Mouse (Mus musculus) kidney, postnatal 25 days (tissue): ENCODE data around the gene Wasf2.
A peak's percentile ranks its signal among the peaks of the same experiment; 100 is the strongest.

ENCODE experiments used
- DNase-seq, 2 experiments: peaks; one replicate each; pipeline ENCODE4 v3.0.0; 2021; ENCODE audit warnings: mixed read lengths in 2 of 2

Wasf2 gene

DNA sequence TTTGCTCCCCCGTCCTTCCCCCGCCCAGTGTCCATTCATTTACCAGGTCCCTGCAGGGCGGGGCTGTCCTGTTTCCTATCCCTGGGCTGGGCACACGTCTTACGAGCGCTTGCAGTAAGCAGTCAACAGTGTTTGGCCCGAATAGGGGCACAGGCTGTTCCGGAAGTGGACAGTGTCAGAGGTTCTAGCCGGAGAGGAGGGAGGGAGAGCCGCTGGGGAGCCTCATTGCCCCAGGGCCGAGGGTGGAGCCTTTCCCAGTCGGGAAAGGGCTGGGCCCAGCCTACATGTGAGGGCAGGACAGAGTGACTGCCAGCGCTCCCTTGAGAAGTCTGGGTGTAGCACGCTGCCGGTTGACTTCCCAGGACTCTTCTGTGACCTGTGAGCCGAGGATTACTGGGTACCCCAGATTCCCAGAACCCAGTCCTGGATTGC is 110.2 kb downstream of the Wasf2 start, which contains the start of gene Map3k6:
Gene Map3k6 (plus strand): TSS at position 329 of the 432 bp plus-strand sequence.
- peak; percentile 84 to 96 for DNase-seq

DNA sequence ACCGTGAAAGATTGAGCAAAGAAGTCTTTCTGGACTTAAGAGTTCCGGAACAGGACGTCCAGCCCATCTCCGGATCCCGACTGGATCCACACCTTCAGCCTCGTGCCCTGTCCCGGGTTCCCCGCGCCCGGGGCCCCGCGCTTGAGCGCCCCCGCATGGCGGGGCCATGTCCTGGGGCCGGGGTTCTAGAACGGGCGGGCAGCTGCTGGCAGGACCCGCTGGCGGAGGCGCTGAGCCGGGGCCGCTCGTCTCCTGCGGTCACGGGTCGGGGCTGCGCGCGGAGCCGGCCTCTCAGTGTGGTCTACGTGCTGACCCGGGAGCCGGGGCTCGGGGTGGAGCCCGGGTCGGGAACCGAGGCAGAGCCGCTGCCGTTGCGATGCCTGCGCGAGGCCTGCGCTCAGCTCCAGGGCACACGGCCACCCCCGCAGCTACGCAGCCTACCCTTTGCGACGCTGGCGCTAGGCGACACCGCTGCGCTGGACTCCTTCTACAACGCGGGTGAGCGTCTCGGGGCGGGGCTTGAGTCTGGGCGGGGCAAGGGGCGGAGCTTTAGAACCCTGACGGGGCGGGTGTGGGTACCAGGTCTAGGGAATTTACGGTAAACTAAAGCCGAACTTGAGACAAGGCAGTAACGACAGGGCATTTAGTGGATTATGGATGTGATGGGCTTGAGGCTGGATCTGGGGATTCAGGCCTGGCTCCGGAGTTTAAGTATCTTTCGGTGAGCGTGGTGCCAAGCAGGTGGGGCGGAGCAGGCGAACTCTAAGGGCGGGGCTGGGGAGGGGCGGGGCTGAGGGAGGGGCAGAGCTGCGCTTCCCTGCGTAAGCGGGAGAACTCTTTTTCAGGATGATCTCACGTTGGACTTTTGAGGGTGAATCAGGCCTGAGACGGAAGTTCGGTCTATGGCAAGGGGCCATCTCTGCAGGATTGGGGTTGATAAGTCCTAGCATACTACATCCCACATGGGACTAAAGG is 110.9 kb downstream of the Wasf2 start:
- peak; percentile 93 to 94 for DNase-seq

DNA sequence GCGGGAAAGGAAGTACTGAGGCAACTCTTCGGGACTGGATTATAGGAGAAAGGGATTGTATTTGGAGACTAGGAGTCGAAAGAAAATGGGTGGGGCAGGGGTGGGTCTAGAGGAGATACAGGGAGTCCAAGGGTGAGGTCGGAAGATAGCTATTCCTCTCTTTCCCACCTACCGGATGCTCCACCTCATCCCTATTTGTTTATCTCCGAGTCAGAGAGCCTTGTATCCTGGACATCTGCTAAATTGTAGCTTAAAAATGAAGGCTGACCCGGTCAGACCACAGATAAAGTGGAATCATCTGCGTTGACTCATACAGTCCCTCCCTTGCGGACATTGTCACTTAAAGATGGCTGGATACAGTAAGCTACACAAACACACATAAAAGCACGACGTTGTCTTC is 111.6 kb downstream of the Wasf2 start:
- DNase-seq, result no peak

- DNase-seq, result no peak
These were observed 112.4 kb downstream of the Wasf2 start for GRCm38 (mm10) chr4:133242710-133243109.

GRCm38 (mm10) chr4:133243538-133243937 is 113.2 kb downstream of the Wasf2 start:
- DNase-seq, result peak; percentile 36 to 64

- no peak for DNase-seq
These were observed 114.0 kb downstream of the Wasf2 start for GRCm38 (mm10) chr4:133244289-133244688.

DNA sequence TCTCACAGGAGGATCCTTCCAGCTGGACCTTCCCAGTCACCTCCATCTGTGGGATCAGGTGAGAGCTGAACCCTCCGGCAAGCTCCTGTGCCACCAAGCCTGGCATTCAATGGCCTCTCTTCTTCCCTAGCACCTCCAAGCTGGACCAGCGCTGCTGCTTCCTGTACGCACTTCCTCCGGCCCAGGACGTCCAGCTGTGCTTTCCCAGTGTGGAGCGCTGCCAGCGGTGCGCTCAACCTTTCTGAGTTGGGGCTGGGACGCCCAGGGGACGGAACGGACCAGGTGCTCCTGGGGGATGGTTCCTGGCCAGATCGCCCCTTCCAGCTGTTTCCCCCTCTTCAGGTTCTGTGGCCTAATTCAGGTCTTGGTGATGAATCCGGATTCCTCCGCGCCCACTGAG is 116.8 kb downstream of the Wasf2 start:
- peak; percentile 56 to 82 for DNase-seq

DNA sequence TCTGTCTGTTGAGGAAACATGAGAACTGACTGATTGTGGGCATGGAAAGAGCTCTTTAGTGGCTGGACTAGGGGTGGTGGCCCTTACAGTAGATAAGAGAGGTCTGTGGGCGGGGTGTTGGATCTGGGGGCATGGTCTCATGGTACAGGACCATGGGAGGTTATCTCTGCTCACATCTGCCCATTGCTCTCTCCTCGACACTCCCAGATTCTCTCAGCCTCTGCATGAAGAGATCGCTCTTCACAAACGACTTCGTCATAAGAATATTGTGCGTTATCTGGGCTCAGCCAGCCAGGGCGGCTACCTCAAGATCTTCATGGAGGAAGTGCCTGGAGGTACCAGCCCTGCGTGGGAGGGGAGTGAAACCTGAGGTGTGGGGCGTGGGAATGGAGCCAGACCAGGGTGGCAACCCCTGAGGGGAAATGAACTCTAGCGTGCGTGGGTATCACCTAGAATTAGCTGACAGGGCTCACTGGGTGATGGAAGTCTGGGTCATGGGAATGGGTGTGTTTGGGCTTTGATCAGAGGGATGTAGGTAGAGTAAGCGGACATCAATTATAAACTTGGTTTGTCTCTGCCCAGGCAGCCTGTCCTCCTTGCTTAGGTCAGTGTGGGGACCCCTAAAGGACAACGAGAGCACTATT is 117.6 kb downstream of the Wasf2 start:
- DNase-seq, result no peak
